Mouse (Mus musculus) forebrain, embryonic 15.5 days (tissue): Measurements from ENCODE around the gene Lmo1. TPM values are rescaled to one million over a fixed set of nuclear protein-coding genes. Genes with fewer than 3 reads are reported as not detected.

Experiments
- ATAC-seq: fragments of 200-750 bp; cut with Nextera tagmentation; replicated peaks from 2 replicates; pipeline ENCODE4 v1.8.0; 2017; ENCODE audit warnings: mild to moderate bottlenecking, moderate TSS enrichment, moderate library complexity
- H3K27ac ChIP-seq: fragments of 300-500 bp; sonication (generic); replicated peaks from 2 replicates; pipeline ENCODE4 v1.5.1; 2015; ENCODE audit warnings: mild to moderate bottlenecking, inconsistent platforms
- H3K27me3 ChIP-seq: fragments of 300-500 bp; sonication (generic); 2 replicates; pipeline ENCODE4 v1.6.1; 2015; ENCODE audit warnings: inconsistent platforms
- H3K36me3 ChIP-seq: fragments of 300-500 bp; sonication (generic); 2 replicates; pipeline ENCODE4 v1.6.1; 2015; ENCODE audit warnings: mild to moderate bottlenecking, inconsistent platforms
- H3K4me1 ChIP-seq: fragments of 300-500 bp; sonication (generic); 2 replicates; pipeline ENCODE4 v1.6.1; 2015; ENCODE audit warnings: inconsistent platforms
- H3K4me2 ChIP-seq: fragments of 300-500 bp; sonication (generic); replicated peaks from 2 replicates; pipeline ENCODE4 v1.6.1; 2015; ENCODE audit warnings: mild to moderate bottlenecking, inconsistent platforms
- H3K4me3 ChIP-seq: fragments of 300-500 bp; sonication (generic); 2 replicates; pipeline ENCODE4 v1.5.1; 2015; ENCODE audit warnings: mild to moderate bottlenecking, inconsistent platforms
- H3K9ac ChIP-seq: fragments of 300-500 bp; sonication (generic); replicated peaks from 2 replicates; pipeline ENCODE4 v1.6.1; 2015; ENCODE audit warnings: mild to moderate bottlenecking, inconsistent platforms
- H3K9me3 ChIP-seq: fragments of 300-500 bp; sonication (generic); 2 replicates; pipeline ENCODE4 v1.6.1; 2016; ENCODE audit warnings: inconsistent platforms
- WGBS: fragments of 180-500 bp; shearing (Covaris S2); methylation state at CpG from one replicate; pipeline ENCODE4 v1.1.7; 2015; ENCODE audit warnings: mixed read lengths; 5-methylcytosine and 5-hydroxymethylcytosine counted together
- polyA plus RNA-seq: library from polyadenylated mRNA; unstranded; fragments of >200 nt; fragmentation: Nextera tagmentation; extraction: Ambion mirVana; gene quantifications from 2 replicates; pipeline ENCODE4 v1.2.1, GENCODE M21; 2015

Lmo1 gene
- polyA plus RNA-seq = 102 and 134 TPM in 2 replicates

DNA sequence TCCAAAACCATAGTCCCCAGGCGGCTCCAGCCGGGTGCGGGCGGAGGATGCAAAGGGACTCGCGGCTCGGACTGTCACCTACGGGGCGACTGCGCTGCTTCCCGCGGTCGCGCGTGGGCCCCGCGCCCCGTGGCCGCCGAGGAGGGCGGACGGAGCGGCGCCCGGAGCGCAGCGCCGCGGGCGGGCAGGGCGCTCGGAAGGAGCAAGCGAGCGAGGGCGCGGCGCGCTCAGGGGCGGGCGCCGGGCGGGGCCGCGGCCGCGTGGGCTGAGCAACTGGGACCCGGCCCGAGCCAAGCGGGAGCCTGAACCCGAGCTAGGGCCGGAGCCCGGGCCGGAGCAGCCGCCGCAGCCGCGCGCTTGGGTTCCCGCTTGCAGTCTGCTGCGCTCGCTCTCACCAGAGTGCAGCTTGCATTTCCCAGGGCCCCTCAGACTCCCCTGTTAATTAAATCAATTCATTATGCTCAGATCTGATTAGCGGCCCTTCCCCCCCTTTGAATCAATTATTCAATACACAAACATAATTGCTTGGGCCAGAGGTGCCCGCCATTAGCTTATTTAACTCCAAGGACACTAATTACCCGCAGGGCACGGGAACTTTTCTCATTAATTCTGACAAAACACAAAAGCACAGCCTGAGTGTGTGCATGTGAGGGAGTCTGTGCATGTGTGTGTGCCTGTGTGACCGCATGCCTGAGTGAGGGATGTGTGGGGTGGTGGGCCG, at the start of gene Lmo1:
Gene Lmo1 (minus strand): TSS at position 259 of the 721 bp plus-strand sequence.
- H3K36me3 ChIP-seq = no peaks in the 10 kb centered on the region
- H3K4me2 ChIP-seq = peak within 1 kb of the TSS; percentile 89
- peak within 1 kb of the TSS; percentile 63 for H3K4me3 ChIP-seq
- peak within 1 kb of the TSS; percentile 84 for H3K9ac ChIP-seq
- H3K27ac ChIP-seq = peak within 1 kb of the TSS; percentile 91
- no peaks in the 10 kb centered on the region for H3K9me3 ChIP-seq
- peaks cover 57% of the 10 kb centered on the region for H3K4me1 ChIP-seq
- H3K27me3 ChIP-seq = peaks cover 18% of the 10 kb centered on the region
- peak; percentile 71 for ATAC-seq
- WGBS = under 1% methylated on average over 67 of the region's 67 CpGs

DNA sequence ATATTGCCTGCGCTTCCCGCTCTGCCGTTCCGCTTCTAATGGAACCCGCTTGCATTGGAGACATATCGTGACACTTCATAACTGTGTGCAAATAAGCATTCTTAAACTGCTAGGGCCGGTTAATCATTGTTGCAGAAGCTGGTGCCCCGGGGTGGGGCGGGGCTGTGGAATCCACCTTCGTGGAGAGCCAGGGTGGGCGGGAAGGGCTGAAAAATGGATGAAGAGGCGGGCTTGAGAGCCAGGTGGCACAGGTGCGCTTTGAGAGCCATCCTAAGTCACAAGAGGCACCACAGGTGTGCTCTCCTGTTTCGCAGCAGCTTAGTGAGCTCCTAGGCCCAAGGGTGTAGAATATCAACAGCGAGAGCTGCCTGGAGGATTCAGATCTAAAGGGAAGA, 46.7 kb upstream of the Lmo1 start:
- no peaks in the 10 kb centered on the region for H3K36me3 ChIP-seq
- peaks cover 10% of the 10 kb centered on the region; the same call in 1 of the 2 replicates for H3K27me3 ChIP-seq
- H3K4me3 ChIP-seq = no peak overlapping the region
- 0 out of 2 replicates have a peak, but pooled peaks cover 5% of the 10 kb centered on the region for H3K4me1 ChIP-seq
- ATAC-seq = no peak
- H3K9me3 ChIP-seq = no peaks in the 10 kb centered on the region
- H3K9ac ChIP-seq = no peak overlapping the region
- no peak overlapping the region for H3K4me2 ChIP-seq
- 89% methylated on average over 15 of the region's 15 CpGs for WGBS
- no peak overlapping the region for H3K27ac ChIP-seq

DNA sequence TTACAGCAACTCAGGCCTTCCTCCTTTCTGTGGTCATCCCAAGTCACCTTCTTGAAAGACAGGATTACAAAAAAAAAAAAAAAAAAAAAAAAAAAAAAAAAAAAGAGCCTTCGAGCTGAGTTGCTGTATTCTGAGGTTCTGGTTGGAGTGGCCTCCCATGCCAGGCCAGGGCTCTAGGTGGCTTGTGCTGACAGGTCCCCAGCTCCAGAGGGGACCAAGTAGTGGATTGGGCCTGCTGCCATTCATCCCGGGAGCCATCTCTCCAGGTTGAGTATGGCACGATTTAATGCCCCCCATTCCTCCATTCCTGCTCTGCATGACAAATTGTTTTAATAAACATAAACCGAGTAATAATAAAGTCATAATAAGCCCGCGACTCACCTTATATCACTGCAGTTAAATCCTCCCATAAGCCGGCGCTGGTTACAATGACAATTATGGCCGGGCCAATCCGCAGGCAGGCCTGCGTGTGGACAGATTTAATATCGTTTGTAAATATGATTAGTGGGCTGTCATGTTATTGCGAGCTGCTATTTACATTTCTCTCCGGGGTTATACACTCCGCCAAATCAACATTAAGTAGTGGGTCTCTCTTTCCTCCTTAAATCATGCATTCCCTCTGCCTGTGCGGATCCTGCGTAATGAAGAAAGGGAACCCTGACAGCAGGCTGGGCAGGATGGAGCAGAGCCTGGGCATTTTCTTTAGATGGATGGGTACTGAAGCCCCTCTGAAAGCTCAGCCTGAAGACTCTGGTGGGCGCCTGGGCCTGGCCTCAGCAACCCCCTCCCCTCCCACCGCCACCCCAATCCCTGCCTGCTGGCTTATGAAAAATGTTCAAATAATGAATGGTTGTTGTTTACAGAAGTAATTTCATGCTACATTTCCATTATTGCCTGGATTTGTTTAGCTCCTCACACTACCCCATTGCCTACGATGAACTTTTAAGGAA, 46.0 kb upstream of the Lmo1 start:
- H3K4me2 ChIP-seq = no peak overlapping the region
- no peak overlapping the region for H3K27ac ChIP-seq
- peaks cover 17% of the 10 kb centered on the region for H3K27me3 ChIP-seq
- 91% methylated on average over 20 of the region's 20 CpGs for WGBS
- H3K9ac ChIP-seq = no peak overlapping the region
- H3K36me3 ChIP-seq = no peaks in the 10 kb centered on the region
- 0 out of 2 replicates have a peak, but pooled peaks cover 5% of the 10 kb centered on the region for H3K4me1 ChIP-seq
- ATAC-seq = no peak
- H3K4me3 ChIP-seq = no peak overlapping the region
- no peaks in the 10 kb centered on the region for H3K9me3 ChIP-seq

DNA sequence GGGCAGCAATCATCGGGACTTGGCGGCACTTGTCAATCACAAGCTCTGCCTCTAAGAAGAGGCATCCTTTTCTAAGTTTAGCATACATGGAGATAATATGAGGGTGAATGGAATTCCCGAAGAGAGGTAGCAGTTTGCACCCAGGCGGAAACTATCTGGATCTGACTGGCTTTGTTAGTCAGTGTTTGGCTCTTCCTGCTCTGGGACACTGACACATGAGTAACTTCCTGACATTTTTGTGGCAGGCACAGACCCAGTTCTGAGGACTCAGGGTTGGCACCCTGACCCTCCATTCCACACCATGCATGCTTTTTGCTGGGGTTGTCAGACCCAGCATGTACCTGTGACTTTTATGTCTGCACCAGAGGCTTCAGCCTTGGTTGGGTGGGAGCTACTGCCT, 45.0 kb upstream of the Lmo1 start:
- ATAC-seq = no peak
- no peak overlapping the region for H3K9ac ChIP-seq
- H3K4me1 ChIP-seq = 0 out of 2 replicates have a peak, but pooled peaks cover 5% of the 10 kb centered on the region
- peaks cover 20% of the 10 kb centered on the region for H3K27me3 ChIP-seq
- H3K4me2 ChIP-seq = no peak overlapping the region
- no peaks in the 10 kb centered on the region for H3K9me3 ChIP-seq
- WGBS = 75% methylated on average over 4 of the region's 4 CpGs
- no peaks in the 10 kb centered on the region for H3K36me3 ChIP-seq
- H3K27ac ChIP-seq = no peak overlapping the region
- H3K4me3 ChIP-seq = no peak overlapping the region

DNA sequence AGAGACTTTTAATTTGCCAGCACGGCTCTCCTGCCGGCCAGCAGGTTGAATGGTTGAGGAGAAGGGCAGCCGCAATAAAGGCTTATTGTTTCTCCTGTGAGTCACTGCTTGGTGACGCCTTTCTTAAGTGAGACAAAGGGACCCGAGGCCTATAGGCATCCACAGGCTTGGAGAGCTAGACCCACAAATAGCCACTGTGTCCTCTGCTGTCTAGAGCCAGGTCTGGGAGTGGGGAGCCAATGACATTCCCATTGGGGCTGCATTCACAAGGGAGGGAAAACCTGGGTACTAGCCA, 43.9 kb upstream of the Lmo1 start:
- Histone ChIP-seq H3K4me2 (no peak overlapping the region), H3K27ac (no peak overlapping the region), H3K27me3 (peaks cover 20% of the 10 kb centered on the region), H3K36me3 (no peaks in the 10 kb centered on the region), H3K4me1 (0 out of 2 replicates have a peak, but pooled peaks cover 5% of the 10 kb centered on the region), H3K4me3 (no peak overlapping the region), H3K9me3 (no peaks in the 10 kb centered on the region), H3K9ac (no peak overlapping the region)
- 6% methylated on average over 5 of the region's 5 CpGs for WGBS
- ATAC-seq = peak; percentile 63; the same call in 1 of the 2 replicates

DNA sequence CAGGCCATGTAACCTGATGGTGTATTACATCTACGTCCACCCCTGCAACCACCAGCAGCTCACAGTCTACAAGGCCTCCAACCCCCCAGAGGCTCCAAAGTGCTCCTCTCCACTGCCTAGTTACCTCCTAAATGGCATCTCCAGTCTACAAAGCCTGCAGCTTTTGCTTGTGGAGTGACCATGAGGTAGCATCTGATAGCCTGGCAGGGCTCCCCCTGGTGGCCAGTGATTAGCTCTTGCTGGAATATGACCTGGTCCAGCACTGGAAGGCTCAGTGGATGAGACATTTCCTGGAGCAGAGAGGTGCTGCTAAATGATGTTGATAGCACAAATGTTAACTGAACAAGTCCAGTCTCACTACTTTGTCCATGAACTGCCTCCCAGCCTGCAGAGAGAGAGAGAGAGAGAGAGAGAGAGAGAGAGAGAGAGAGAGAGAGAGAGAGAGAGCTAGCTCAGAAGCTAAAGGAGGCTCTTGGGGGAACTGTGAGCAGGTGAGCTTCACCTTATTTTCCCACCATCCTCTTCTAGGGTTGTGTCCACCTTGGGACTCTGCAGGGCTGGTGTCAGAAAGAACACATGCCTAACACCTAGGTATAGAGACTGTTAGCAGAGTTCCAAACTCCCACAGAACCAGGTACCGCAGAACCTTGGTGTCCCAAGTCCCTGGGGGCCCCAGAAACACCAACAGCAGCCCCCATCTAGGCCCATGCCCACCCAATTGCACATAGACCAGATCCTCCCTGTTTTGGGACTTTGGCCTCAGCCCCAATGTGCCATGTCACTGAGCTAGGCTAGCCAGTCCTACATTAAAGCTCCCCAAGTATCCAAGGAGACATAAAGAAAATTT, 43.3 kb upstream of the Lmo1 start:
- Histone ChIP-seq H3K27me3 (peaks cover 20% of the 10 kb centered on the region), H3K4me1 (0 out of 2 replicates have a peak, but pooled peaks cover 5% of the 10 kb centered on the region), H3K9ac (no peak overlapping the region), H3K9me3 (no peaks in the 10 kb centered on the region), H3K36me3 (no peaks in the 10 kb centered on the region), H3K4me2 (no peak overlapping the region), H3K27ac (no peak overlapping the region), H3K4me3 (no peak overlapping the region)
- ATAC-seq = peak; percentile 76
- WGBS = 83% methylated on average over 2 of the region's 2 CpGs

DNA sequence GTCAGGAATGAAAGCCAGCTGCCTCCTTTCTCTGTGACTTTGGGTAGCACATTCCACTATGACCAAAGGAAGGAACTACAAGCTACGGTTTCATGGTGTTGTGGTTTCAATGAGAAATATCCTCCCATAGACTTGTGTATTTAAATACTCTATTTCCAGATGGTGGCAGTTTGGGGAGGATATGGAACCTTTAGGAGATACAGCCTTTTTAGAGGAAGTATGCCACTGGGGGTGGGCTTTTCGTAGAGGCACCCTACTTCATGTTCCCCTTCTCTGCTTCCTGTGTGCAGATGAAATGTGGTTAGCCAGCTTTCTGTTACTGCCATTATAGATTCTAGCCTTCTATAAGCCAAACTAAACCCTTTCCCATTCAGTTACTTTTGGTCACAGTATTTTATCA, 34.8 kb upstream of the Lmo1 start:
- H3K4me2 ChIP-seq = no peak overlapping the region
- WGBS = 80% methylated on average over 2 of the region's 2 CpGs
- no peak overlapping the region for H3K9ac ChIP-seq
- H3K4me1 ChIP-seq = no peaks in the 10 kb centered on the region
- H3K36me3 ChIP-seq = no peaks in the 10 kb centered on the region
- H3K9me3 ChIP-seq = no peaks in the 10 kb centered on the region
- no peak for ATAC-seq
- H3K27me3 ChIP-seq = peaks cover 34% of the 10 kb centered on the region; the same call in 1 of the 2 replicates
- H3K4me3 ChIP-seq = no peak overlapping the region
- H3K27ac ChIP-seq = no peak overlapping the region

DNA sequence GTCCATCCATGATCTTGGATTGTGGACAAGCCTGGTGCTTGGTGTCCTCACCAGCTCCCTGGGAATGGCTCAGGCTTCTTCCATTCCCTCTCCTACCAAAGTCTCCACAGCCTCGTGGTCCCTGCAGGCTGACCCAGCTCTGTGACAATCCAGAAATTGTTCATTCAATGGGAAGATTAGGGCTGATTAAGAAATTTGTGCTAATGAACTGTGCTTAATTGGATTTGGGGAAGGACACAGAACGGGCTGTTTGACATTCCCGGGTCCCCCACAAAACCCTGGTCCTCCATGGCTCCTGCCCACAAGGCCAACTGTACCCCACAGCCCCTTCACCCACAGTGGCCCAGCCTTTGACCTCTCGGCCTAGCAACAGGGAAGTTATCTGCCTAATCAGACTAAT, 32.8 kb upstream of the Lmo1 start:
- no peaks in the 10 kb centered on the region for H3K36me3 ChIP-seq
- no peak overlapping the region for H3K27ac ChIP-seq
- WGBS = 26% methylated on average over 4 of the region's 4 CpGs
- no peak for ATAC-seq
- H3K27me3 ChIP-seq = peaks cover 34% of the 10 kb centered on the region; the same call in 1 of the 2 replicates
- no peaks in the 10 kb centered on the region for H3K9me3 ChIP-seq
- no peaks in the 10 kb centered on the region for H3K4me1 ChIP-seq
- H3K9ac ChIP-seq = no peak overlapping the region
- H3K4me3 ChIP-seq = no peak overlapping the region
- H3K4me2 ChIP-seq = no peak overlapping the region

DNA sequence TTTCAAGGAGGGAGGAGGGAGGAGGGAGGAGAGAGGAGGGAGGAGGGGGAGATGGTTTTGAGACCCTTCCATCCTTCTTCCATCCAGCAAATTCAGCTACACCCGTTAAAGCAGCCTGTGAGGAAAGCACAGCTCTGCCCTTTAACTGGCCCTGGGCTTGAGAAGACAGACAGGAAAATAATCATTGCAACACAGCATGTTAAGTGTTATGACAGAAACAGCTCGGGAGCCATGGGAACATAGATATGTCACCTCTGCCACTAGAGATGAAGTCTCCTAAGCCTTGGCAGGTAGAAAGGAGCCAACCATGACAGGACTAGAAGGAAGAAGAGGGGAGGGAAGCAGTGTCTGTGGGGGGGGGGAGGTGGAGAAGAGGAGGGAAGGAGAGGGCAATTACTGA, 31.4 kb upstream of the Lmo1 start:
- H3K27me3 ChIP-seq = peaks cover 30% of the 10 kb centered on the region; the same call in 1 of the 2 replicates
- no peaks in the 10 kb centered on the region for H3K4me1 ChIP-seq
- no peaks in the 10 kb centered on the region for H3K9me3 ChIP-seq
- no peak for ATAC-seq
- 74% methylated on average over 2 of the region's 2 CpGs for WGBS
- H3K27ac ChIP-seq = no peak overlapping the region
- no peak overlapping the region for H3K4me3 ChIP-seq
- no peak overlapping the region for H3K9ac ChIP-seq
- H3K36me3 ChIP-seq = no peaks in the 10 kb centered on the region
- H3K4me2 ChIP-seq = no peak overlapping the region

DNA sequence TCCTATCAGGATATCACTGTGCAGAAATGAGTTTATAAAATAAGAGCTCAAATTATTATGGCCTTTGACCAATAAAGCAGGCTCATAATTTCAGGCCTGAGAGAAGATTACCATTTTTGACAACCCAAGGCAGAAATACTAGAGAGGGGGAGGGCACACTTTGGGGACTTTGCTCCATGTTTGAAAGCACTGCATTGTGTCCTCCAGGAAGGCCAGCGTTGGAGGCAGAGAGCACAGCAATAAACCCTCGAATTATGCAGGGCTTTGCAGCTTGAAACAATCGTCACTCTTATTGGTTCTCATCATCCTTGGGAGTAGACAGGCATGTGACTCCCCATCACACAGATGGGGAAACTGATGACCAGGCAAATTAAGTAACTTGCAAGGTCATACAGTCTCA, 28.1 kb upstream of the Lmo1 start:
- Histone ChIP-seq H3K27me3 (peaks cover 41% of the 10 kb centered on the region), H3K27ac (no peak overlapping the region), H3K4me2 (no peak overlapping the region), H3K4me3 (no peak overlapping the region), H3K9me3 (no peaks in the 10 kb centered on the region), H3K9ac (no peak overlapping the region), H3K36me3 (no peaks in the 10 kb centered on the region), H3K4me1 (no peaks in the 10 kb centered on the region)
- 63% methylated on average over 3 of the region's 3 CpGs for whole genome bisulfite sequencing
- no peak for ATAC-seq

DNA sequence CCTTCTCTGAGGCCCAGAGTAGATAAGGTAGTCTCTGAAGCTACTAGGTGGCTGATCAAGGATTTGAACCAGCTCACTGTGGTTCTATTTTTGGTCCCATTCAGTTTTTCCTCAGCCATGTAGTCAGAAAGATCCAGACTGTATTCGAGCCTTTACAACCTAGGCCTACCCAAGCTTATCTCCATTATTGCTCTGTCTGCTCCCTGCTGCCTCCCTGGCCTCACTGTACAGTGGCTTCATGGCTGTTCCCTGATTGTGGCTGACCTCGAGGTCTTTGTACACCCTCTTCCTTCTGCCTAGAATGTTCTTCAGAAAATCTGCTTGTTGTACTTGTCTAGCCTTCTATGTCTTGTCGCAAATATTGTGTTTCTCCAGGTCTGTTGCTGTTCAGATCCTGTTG, 25.6 kb upstream of the Lmo1 start:
- H3K9ac ChIP-seq = no peak overlapping the region
- ATAC-seq = no peak
- no peaks in the 10 kb centered on the region for H3K9me3 ChIP-seq
- WGBS = 84% methylated on average over 3 of the region's 3 CpGs
- no peak overlapping the region for H3K4me2 ChIP-seq
- H3K27me3 ChIP-seq = peaks cover 56% of the 10 kb centered on the region
- no peaks in the 10 kb centered on the region for H3K36me3 ChIP-seq
- H3K4me3 ChIP-seq = no peak overlapping the region
- H3K27ac ChIP-seq = no peak overlapping the region
- H3K4me1 ChIP-seq = peaks cover 15% of the 10 kb centered on the region
